Mouse (Mus musculus) heart, postnatal 4 days (tissue): ENCODE data around the gene Aars. TPM values are rescaled to one million over a fixed set of nuclear protein-coding genes. Genes with fewer than 3 reads are reported as not detected.
"Not testable (repeated sequence)": the region's sequence is repeated elsewhere in the genome, so short reads cannot be mapped to it uniquely, and the experiment has no call there.

Source experiments
- DNase-seq: peaks from one replicate; pipeline ENCODE4 v3.0.0; 2021
- total RNA-seq, 2 experiments: library from RNA; stranded (reverse); gene quantifications; 2 replicates each; pipeline ENCODE4 v1.2.3; 2021

The Aars gene
- total RNA-seq, 2 experiments from 2014 or later, result 50.0 to 55.8 TPM

DNA sequence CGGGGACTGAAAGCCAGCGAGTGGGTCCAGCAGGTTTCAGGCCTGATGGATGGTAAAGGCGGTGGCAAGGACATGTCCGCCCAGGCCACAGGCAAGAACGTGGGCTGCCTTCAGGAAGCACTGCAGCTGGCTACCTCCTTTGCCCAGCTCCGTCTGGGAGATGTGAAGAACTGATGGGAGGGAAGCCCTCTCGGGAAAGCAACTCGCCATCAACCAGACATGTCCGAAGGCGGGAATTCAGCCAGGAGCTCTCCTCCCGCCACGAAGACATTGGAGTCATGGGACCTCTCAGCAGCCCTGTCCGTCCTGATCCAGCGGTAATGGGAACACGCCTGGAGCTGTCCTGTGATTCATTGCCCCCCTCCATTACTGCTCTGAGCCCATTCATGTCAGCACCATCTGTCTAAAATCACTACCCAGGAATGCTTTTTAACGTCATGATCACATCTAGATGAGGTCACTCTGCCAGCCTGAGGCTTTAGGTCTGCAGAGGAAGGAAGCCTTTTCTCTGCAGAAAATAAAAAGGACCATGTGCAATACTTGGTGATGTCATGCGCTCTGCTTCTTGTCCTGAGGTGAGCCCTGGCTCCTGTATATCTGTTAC lies 22.2 kb downstream of the Aars start:
- no peak for DNase-seq

DNA sequence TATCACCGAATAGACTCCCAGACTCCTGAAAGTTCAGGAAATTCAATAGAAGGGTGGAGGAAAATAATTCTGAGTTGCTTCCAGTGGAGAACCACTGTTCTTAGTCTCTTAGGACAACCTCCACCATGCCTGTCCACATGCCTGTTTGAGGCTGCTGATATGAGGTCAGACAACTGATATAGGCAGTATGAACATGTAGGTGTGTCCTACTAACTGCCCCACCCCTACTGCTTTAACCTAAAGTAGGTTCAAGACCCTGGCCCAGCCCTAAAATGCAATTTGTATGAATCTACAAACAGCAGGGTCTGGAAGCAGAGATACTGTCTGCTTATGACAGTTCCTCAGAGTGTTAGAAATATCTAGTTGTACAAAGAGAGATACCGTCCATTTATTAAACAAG lies 22.7 kb downstream of the Aars start:
- no peak for DNase-seq

DNA sequence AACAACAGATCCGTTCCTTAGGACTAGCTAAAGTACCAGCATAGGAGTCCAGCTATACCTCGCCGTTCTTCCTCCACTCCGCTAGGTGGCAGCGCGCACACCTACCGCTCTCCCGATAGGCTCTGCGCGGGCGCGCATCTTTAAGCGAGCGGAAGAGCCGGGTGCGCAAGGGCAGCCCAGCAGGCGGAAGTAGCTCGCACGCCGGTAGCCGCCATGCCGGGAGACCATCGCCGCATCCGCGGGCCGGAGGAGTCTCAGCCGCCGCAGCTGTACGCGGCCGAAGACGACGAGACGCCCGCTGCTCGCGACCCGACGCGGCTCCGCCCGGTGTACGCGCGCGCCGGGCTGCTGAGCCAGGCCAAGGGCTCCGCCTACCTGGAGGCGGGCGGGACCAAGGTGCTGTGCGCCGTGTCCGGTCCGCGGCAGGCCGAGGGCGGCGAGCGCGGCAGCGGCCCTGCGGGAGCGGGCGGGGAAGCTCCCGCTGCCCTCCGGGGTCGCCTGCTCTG lies 23.3 kb downstream of the Aars start, which contains the start of gene Exosc6:
Gene Exosc6 (plus strand): TSS at position 182 of the 506 bp plus-strand sequence.
- peak; percentile 92 for DNase-seq

DNA sequence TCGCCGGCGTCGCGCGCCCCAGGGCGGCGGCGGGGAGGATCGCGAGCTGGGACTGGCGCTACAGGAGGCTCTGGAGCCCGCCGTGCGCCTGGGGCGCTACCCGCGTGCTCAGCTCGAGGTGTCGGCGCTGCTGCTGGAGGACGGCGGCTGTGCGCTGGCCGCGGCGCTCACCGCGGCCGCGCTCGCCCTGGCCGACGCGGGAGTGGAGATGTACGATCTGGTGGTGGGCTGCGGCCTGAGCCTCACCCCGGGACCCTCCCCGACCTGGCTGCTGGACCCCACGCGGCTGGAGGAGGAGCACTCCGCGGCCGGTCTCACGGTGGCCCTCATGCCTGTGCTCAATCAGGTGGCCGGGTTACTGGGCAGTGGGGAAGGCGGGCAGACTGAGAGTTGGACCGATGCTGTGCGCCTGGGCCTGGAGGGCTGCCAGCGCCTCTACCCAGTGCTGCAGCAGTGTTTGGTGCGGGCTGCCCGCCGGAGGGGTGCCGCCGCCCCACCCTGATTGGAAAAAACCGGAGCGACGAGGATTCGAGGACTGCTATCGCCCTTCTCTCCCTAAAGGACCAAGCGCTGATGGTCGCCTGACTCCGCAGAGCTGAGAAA lies 23.8 kb downstream of the Aars start:
- DNase-seq, result peak; percentile 53

DNA sequence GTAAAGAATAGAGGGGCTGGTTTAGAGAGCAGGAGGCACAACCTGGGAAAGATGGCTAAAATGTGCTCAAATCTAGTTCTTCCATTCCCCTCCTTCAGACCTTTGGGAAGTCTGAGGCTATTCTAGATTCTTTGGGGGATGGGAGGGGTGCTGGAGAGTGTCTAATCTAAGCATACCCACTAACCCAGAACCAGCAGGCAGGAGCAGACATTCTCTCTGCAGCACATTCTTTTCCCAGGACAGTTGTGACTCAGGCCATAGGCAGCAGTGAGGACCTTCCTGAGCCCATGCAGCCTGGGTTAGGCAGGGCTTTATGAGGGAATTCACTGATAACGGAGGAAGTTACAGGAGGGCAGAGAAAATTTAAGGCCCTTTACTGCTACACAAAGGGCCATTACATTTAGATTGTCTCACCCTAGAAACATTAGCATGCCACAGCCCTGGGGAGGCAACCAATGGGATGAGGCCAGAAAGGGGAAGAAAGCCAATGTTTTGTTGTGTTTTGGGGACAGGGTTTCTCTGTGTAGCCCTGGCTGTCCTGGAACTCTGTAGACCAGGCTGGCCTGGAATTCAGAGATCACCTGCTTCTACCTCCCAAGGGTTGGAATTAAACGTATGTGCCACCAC lies 26.1 kb downstream of the Aars start:
- DNase-seq, result no peak

DNA sequence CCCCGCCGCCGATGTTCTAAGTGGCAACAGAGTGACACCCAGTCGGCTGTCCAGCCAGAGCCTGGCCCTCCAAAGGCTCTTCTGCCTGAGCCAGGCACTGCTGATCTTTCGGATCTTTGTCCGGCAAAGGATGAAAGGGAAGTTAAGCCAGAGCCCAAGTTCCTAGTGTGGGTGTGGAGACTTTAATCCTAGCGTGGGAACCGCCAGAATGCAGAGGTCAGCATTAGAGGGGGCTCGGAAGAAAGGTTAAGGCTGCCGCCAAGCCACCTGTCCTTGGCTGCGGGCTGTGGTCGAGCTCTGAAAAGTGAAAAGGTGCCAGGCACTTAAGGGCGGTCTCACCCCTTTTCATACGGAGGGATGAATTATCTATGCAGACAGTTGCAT lies 28.7 kb downstream of the Aars start:
- DNase-seq, result no peak

DNA sequence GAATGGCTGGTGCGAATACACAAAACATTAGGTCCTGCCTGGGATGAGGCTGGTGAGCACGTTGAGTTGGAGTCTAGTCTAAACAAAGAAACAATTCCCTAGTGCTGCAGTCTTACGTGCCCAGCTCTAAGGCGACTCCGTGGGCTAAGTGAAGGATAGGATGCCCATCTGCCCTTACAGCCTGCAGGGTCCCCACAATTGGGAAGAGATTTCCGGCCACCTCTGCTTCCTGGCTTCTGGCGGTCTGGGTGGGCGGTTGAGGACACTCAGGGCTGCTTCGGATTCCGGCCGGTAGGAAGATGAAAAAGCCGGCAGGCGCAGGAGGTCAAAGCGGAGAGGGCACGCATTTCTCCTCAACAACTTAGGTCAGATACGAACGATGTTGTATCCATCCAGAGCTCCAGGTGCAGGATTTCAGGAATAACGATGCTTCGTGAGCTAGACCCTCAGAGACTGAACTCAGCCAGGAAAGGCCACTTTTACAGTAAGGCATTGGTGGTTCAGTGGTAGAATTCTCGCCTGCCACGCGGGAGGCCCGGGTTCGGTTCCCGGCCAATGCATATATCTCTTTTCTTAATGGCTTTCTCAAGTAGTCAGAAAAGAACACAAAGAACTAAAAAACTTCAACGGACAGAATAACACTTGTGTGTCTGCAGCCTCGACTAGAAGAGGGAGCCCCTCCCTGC lies 29.3 kb downstream of the Aars start:
- peak; percentile 90 for DNase-seq

DNA sequence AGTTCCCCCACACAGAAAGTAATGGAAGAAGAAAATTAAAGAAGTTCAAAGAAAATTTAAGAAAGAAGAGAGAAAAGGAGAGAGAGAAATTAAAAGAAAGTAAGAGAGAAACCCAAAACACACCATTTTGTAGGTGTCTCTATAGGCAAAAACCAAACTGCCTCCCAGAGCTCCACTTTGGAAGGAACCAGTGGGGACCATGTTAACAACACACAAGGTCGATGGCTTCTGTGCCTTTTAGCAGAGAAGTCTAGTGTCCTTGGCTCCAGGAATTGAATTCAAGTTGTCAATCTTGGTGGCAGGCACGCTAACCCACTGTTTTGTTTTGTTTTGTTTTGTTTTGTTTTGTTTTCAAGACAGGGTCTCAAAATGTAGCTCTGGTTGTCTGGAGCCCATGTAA lies 29.9 kb downstream of the Aars start:
- no peak for DNase-seq

DNA sequence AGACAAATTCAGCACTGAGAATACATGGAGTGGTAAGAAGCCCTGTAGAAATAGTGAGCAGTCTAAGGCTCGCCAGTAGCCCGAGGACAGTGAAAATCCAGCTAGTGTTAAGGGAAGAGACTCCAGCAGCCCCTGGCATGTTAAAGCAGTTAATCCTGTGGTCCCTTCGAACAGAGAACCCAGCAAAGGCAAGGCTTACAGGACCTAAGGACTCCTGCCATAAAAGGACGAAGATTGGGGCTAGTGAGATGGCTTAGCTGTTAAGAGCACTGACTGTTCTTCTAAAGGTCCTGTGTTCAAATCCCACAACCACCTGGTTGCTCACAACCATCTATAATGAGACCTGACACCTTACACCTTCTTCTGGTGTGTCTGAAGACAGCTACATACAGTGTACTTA lies 33.4 kb downstream of the Aars start:
- no peak for DNase-seq

DNA sequence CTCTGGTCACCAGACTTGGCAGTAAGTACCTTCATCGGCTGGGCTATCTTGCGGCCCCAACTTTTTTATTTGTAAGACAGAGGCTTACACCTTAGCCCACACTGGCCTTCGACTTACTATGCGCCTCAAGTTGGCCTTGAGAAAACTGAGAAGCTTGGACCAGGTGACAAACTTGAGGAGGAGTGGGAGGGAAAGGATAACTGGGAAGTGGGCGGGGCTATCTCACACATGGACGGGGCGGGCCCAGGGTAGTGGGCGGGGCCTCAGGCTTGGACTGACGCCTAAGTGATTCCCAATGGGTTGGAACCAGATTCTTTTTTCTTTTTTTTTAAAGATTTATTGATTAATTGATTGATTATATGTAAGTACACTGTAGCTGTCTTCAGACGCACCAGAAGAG lies 34.5 kb downstream of the Aars start:
- no peak for DNase-seq

DNA sequence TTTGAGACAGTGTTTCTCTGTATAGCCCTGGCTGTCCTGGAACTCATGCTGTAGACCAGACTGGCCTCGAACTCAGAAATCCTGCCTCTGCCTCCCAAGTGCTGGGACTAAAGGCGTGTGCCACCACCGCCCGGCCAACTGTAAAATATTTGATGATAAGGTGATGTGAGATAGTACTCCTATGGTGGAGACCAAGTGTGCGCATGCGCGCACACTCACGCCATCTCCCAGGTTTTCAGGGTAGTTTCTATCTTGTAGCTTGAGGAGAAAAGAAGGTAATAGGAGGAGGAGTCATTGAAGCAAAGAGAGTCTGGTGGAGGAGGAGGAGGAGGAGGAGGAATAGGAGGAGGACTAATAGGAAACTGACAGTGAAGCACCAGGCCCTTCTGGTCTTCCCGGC lies 35.7 kb downstream of the Aars start:
- DNase-seq, result not testable (repeated sequence)

DNA sequence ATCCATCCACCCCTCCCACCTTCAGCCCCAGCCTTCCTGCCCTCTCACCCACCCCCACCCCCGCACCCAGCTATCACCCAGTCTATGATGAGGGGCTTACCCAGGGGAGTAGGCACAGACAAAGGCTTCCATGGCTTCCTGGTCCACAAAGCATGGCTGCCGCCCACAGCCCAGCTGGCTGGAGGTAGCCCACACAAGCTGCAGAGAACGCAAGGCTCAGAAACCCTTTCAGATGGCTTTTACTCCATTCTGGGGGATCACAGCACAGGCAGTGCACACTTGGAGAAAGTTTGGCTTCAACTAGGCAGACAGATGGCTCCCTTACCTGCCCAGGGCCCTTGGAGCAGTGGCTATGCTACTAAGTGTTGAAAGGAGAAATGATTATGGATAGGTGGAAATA lies 43.0 kb downstream of the Aars start:
- no peak for DNase-seq

DNA sequence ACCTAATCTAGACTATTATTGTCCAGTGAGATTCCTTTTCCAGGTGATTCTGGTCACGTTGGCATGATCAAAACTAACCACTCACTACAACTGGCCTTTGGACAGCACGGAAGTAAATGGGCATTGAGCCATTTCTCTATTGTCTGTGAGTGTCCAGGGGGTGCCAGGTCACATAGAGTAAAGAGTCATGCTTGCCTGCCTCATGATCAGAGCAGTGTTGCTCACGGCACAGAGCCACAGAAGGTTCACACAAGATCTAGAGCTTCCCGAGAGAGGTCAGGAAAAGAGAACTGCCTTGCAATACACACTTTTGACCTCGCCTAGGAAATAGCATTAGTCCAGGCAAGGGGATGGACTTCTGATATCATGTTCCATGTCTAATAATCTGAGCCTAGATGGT lies 46.5 kb downstream of the Aars start:
- no peak for DNase-seq

DNA sequence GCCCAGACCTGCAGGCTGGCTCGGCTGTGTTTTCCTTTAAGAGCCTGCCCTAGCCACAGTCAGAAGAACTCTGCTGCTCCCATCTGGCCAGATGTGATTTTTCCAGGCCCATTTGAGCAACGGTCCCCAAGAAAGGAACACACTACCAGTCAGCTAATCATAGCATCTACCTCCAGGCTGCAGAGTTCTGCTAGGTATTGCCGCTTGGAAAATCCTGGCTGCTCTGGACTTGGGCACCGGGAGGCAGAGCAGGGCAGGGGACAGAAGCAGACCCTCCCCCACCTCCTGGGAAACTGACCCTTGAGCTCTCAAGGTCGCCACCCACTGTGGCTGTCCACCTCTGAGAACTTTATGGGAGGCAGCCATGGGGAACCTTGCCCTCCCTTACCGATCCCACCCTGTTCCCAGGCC lies 46.9 kb downstream of the Aars start:
- DNase-seq, result peak; percentile 40

DNA sequence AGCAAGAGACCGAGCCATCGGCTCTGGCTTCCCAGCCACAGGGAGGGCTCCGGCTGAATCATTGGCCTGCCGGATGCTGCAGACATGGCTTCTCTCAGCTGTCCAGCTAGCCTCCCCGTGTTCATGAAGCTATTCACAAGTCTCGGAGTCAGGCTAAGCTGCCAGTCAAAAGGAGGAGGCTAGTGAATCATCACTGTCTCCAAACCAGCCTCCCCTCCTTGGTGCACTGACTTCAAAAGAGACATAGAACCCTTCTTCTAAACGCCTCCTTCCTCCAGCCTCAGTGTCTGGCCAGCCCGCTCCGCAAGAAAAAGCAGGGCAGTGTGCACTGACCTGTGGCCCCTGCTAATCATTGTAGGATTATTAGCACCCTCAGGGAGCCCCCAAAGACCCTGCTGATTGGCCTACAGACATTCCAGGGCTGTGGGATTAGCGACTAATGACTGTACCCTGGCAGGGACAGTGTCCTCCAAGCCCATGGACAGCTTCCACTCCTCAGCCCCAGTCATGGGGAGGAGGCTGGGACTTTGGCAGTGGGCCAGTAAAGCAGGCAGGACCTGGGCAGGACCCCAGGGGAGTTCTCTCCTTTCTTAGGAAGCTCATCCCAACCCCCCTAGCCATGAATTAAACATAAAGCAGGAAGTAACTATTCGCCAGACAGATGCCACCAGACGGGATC lies 48.8 kb downstream of the Aars start:
- no peak for DNase-seq

DNA sequence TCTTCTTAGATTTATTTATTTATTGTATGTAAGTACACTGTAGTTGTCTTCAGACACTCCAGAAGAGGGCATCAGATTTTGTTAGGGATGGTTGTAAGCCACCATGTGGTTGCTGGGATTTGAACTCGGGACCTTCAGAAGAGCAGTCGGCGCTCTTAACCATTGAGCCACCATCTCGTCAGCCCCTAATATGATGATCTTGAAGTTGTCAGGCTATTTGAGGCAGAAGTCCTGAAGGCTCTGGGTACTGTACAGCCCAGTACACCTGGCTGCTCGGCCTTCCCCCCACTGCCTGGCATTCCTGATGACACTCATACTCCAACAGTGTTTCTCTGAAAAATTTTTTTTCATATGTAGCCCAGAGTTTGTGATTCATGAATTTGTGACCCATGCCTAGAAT lies 51.0 kb downstream of the Aars start:
- DNase-seq, result not testable (repeated sequence)

DNA sequence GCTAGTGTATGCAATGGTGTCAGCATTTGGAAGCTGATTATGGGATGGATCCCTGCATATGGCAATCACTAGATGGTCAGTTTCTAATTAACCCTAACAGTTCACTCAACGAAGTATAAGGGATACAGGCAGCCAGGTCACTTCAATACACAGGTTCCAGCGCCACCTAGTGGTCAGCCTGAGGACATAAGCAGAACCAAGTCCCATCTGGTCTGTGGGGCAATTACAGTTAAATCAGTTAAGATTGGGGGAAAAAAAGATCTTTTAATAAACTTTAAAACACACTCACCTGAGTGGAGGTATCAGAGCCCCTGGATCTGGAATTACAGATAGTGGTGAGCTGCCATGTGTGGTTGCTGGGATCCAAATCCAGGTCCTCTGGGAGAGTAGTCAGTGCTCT lies 57.2 kb downstream of the Aars start:
- peak; percentile 86 for DNase-seq

DNA sequence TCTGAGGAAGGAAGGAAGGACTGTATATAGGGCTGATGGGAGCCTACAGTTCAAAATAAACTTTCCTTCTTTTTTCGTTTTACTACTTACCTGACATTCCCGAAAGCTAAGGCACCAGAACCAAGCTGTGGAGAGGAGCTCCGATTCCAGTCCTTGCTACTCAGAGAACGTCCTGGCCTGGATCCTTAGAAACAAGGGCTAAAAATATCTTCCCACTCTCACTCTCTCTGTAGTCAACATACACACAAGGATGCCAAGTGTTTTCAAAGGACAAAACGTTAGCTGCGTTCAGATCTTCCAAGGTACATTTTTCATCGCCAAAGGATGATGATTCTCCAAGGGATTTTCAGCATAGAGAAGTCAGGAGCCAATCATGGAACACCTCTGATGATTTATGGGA lies 58.8 kb downstream of the Aars start:
- no peak for DNase-seq

DNA sequence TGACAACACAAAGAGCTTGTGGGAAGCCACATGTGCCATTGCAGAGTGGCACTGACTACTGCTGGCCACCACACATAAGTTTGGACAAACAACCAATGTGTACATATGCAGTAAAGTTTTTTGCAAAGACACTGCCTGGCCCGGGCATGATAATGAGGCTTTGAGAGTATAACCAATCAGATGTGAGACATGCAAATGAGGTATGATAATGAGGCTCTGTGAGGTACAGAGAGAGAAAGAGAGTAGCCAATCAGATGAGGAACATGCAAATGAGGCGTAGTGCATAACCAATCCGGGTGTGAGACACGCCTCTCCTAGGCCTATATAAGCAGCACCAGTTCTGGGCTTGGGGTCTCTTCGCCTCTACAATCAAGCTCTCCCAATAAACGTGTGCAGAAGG lies 59.4 kb downstream of the Aars start, which contains the start of gene Clec18a:
Gene Clec18a (minus strand): TSS at position 101 of the 400 bp plus-strand sequence.
- not testable (repeated sequence) for DNase-seq

DNA sequence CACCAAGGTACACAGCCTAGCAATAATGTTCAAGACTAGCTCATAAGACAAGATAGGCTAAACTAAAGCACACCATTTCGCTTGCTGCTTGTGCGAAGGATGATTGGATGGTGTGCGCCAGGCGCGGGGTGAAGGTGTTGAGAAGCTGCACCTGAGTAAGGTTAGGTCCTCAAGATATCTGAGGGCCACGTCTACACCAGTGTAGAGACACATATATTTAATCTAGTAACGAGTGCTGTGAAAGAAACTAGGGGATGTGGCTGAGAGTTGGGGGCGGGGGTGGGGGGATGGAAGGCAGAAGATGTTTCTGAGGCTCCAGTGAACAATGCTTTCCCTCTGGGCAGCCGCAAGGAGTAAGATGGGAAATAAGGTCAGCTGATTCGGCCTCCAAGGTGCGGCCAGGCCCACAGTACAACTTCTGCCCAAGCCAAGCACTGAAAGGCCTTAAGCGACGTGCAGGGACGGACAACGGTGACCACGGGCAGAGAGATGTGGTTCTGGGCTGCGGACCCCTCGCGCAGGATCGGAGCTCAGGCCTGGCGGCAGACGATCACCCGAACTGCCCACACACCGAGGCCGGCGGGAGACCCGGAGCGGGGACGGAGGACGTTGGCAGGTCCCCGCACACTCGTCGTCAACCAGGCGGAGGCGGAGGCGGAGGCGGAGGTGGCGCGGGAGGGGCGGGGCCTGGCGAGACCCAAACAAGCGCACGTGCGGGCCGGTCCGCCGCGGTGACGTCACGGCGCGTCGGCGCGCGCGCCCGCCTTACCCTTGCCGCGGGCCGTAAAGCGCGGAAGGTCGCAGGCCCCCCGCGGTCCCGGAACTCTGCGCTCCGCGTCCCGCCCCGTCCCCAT lies 61.1 kb downstream of the Aars start, which contains the start of gene Pdpr:
Gene Pdpr (plus strand): TSS at position 766 of the 854 bp plus-strand sequence.
- peak; percentile 93 for DNase-seq

DNA sequence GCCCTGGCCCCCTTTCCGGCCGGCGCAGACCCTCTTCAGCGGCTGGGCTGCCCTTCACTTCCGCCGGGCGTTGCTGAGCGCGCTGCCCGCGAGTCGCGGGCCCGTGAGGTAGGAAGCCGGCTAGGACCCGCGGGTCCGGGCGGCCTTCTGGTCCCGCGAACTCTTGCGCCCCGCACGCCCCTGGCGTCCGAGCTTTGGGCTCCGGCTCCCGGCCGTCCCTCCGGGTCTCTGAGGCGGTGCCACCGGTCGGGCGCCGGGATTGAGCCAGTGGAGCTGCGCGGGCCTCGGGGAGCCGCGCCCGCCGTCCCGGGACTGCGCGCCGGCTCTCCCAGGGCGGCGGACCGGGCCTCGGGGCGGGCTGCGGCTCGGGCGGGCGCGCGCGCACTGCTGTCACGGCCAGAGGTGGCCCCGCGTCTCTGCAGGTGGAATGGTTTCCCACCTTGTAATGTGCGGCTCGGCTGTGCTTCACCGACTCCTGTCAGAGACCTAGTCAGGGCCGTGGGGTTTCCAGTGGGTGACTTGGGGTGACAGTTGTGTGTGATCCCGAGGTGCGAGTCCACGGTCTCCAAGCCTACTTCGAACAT lies 61.9 kb downstream of the Aars start:
- DNase-seq, result peak; percentile 33
